Mouse (Mus musculus): Measurements from ENCODE around the gene Eepd1.

The Eepd1 gene

GRCm38 (mm10) chr9:25532105-25532504 is 50.8 kb downstream of the Eepd1 start:
- DNase-seq (ENCODE audit: extremely low spot score, low spot score), result no peak

GRCm38 (mm10) chr9:25535487-25535886 is 54.1 kb downstream of the Eepd1 start:
- no peak for DNase-seq (ENCODE audit: extremely low spot score, low spot score)

GRCm38 (mm10) chr9:25539461-25539860 is 58.1 kb downstream of the Eepd1 start:
- no peak for DNase-seq (ENCODE audit: extremely low spot score, low spot score)

GRCm38 (mm10) chr9:25541355-25541754 is 60.0 kb downstream of the Eepd1 start:
- DNase-seq (ENCODE audit: extremely low spot score, low spot score), result no peak

GRCm38 (mm10) chr9:25545212-25545611 is 63.9 kb downstream of the Eepd1 start:
- no peak for DNase-seq (ENCODE audit: extremely low spot score, low spot score)

GRCm38 (mm10) chr9:25549130-25550060 is 68.0 kb downstream of the Eepd1 start:
- no peak for DNase-seq (ENCODE audit: extremely low spot score, low spot score)

GRCm38 (mm10) chr9:25550196-25550595 is 68.8 kb downstream of the Eepd1 start:
- DNase-seq (ENCODE audit: extremely low spot score, low spot score), result no peak

- no peak for DNase-seq (ENCODE audit: extremely low spot score, low spot score)
Observed at GRCm38 (mm10) chr9:25552532-25552931, 71.2 kb downstream of the Eepd1 start.

- DNase-seq (ENCODE audit: extremely low spot score, low spot score), result no peak
Observed at GRCm38 (mm10) chr9:25554246-25554803, 73.0 kb downstream of the Eepd1 start.

GRCm38 (mm10) chr9:25555261-25555660 is 73.9 kb downstream of the Eepd1 start:
- DNase-seq (ENCODE audit: extremely low spot score, low spot score), result no peak

GRCm38 (mm10) chr9:25556008-25556407 is 74.7 kb downstream of the Eepd1 start:
- no peak for DNase-seq (ENCODE audit: extremely low spot score, low spot score)

- no peak for DNase-seq (ENCODE audit: extremely low spot score, low spot score)
Observed at GRCm38 (mm10) chr9:25557378-25557777, 76.0 kb downstream of the Eepd1 start.

GRCm38 (mm10) chr9:25558834-25559233 is 77.5 kb downstream of the Eepd1 start:
- no peak for DNase-seq (ENCODE audit: extremely low spot score, low spot score)

GRCm38 (mm10) chr9:25560016-25560758 is 78.8 kb downstream of the Eepd1 start:
- DNase-seq (ENCODE audit: extremely low spot score, low spot score), result no peak

- no peak for DNase-seq (ENCODE audit: extremely low spot score, low spot score)
Observed at GRCm38 (mm10) chr9:25561143-25561542, 79.8 kb downstream of the Eepd1 start.

- no peak for DNase-seq (ENCODE audit: extremely low spot score, low spot score)
Observed at GRCm38 (mm10) chr9:25563806-25564205, 82.5 kb downstream of the Eepd1 start.

GRCm38 (mm10) chr9:25567071-25567470 is 85.7 kb downstream of the Eepd1 start:
- DNase-seq (ENCODE audit: extremely low spot score, low spot score), result no peak

GRCm38 (mm10) chr9:25568783-25569182 is 87.4 kb downstream of the Eepd1 start:
- DNase-seq (ENCODE audit: extremely low spot score, low spot score), result no peak

GRCm38 (mm10) chr9:25570011-25570410 is 88.7 kb downstream of the Eepd1 start:
- no peak for DNase-seq (ENCODE audit: extremely low spot score, low spot score)

GRCm38 (mm10) chr9:25570436-25570835 is 89.1 kb downstream of the Eepd1 start:
- DNase-seq (ENCODE audit: extremely low spot score, low spot score), result no peak

GRCm38 (mm10) chr9:25571381-25571780 is 90.0 kb downstream of the Eepd1 start:
- no peak for DNase-seq (ENCODE audit: extremely low spot score, low spot score)

GRCm38 (mm10) chr9:25573753-25574152 is 92.4 kb downstream of the Eepd1 start:
- DNase-seq (ENCODE audit: extremely low spot score, low spot score), result peak; percentile 42

All from neural tube, embryonic 10.5 days (tissue).